Mouse (Mus musculus): ENCODE results near the gene Ctnnbl1. TPM values are rescaled to one million over a fixed set of nuclear protein-coding genes. Genes with fewer than 3 reads are reported as not detected.

The Ctnnbl1 gene
- total and polyA plus RNA-seq, 3 experiments = 6.7 to 10.7 (median 10.1) TPM

DNA sequence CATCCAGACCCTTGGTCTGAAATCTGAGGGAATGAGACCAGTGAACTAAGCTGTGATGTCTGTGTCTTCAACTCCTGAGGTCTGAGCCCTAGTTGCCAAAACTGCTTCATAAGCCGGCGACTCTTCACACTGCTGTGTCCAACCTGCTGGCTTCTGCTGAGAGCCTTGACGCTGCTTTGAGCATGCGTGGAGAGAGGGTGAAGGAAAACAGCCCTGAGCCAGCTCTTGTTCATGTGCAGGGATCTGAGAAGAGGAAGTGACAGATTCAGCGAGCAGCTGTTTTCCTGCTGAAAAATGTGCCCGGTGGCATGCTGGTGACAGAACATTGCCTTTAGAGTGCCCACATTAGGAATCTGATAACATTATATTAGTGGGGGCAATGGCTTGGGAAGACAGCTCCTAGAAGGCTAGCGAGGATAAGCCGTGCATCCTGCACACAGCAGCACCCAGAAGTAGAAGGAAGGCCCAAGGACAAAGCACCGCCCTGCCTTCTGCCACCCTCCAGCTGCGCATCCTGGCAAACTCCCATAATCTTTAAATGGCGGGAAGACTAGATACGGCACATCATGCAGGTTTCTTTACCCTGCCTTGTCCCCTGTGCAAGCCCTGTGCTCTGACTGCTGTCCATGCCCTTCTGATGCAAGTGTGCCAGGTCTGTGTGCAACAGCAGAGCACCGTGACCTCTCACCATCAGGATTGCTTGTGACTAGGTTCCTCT lies 101.2 kb downstream of the Ctnnbl1 start:
- intact Hi-C loops (cut with DNase I) = no loop called here
- WGBS = 92% methylated on average over 13 of the region's 13 CpGs
- Histone ChIP-seq H3K9ac (ENCODE audit: low read depth, low read length) (no peak overlapping the region), H3K4me1 (ENCODE audit: control insufficient read depth, insufficient read depth, low read length) (0 out of 2 replicates have a peak, but pooled peaks cover 2% of the 10 kb centered on the region), H3K27me3 (ENCODE audit: control insufficient read depth, insufficient read depth, low read length) (no peaks in the 10 kb centered on the region), H3K27ac (no peak overlapping the region), H3K4me3 (no peak overlapping the region), H3K79me2 (replicated peaks; ENCODE audit: control insufficient read depth, insufficient read depth, low read length) (no peaks in the 10 kb centered on the region), H3K36me3 (ENCODE audit: control insufficient read depth, insufficient read depth, low read length) (no peaks in the 10 kb centered on the region)
- peak in 1 of 2 experiments; percentile 46 for DNase-seq
- TF ChIP-seq POLR2A (IDR thresholded peaks at IDR 0.05; ENCODE audit: insufficient read depth, low read depth, low read length) (no peak), EP300 (IDR thresholded peaks at IDR 0.05; ENCODE audit: insufficient read depth, low read depth, low read length) (no peak), CTCF (IDR thresholded peaks at IDR 0.05) (no peak)

DNA sequence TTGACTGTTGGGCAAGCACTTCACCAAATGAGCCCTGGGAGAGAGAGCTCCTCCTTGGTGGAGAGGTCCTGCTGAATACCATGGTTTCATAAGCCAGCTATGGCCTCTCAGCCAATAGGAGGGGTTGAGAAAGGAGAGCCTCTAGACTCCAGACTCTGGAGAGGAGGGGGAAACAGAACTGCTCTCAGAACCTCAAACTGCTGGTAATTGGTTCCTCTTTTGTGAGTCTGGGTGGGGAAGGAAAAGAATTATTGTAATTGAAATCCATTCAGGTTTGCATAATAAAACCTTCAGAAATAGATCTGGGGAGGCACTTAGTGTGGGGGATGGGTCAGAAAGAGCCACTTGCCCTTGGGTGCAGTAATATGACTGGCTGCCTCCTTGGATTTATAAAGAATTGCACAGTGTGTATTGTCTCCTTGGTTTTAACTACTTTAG lies 103.5 kb downstream of the Ctnnbl1 start:
- Histone ChIP-seq H3K27me3 (ENCODE audit: control insufficient read depth, insufficient read depth, low read length) (no peaks in the 10 kb centered on the region), H3K4me3 (no peak overlapping the region), H3K36me3 (ENCODE audit: control insufficient read depth, insufficient read depth, low read length) (no peaks in the 10 kb centered on the region), H3K79me2 (replicated peaks; ENCODE audit: control insufficient read depth, insufficient read depth, low read length) (no peaks in the 10 kb centered on the region), H3K27ac (no peak overlapping the region), H3K4me1 (ENCODE audit: control insufficient read depth, insufficient read depth, low read length) (0 out of 2 replicates have a peak, but pooled peaks cover 2% of the 10 kb centered on the region), H3K9ac (ENCODE audit: low read depth, low read length) (no peak overlapping the region)
- TF ChIP-seq EP300 (IDR thresholded peaks at IDR 0.05; ENCODE audit: insufficient read depth, low read depth, low read length) (no peak), CTCF (IDR thresholded peaks at IDR 0.05) (no peak), POLR2A (IDR thresholded peaks at IDR 0.05; ENCODE audit: insufficient read depth, low read depth, low read length) (no peak)
- peak in 1 of 2 experiments; percentile 18 for DNase-seq
- intact Hi-C loops (cut with DNase I) = no loop called here

- Histone ChIP-seq H3K4me1 (ENCODE audit: control insufficient read depth, insufficient read depth, low read length) (0 out of 2 replicates have a peak, but pooled peaks cover 2% of the 10 kb centered on the region), H3K36me3 (ENCODE audit: control insufficient read depth, insufficient read depth, low read length) (no peaks in the 10 kb centered on the region), H3K9ac (ENCODE audit: low read depth, low read length) (no peak overlapping the region), H3K79me2 (replicated peaks; ENCODE audit: control insufficient read depth, insufficient read depth, low read length) (no peaks in the 10 kb centered on the region), H3K27ac (no peak overlapping the region), H3K4me3 (no peak overlapping the region), H3K27me3 (ENCODE audit: control insufficient read depth, insufficient read depth, low read length) (no peaks in the 10 kb centered on the region)
- 67% methylated on average over 6 of the region's 6 CpGs for WGBS
- TF ChIP-seq EP300 (IDR thresholded peaks at IDR 0.05; ENCODE audit: insufficient read depth, low read depth, low read length) (no peak), CTCF (IDR thresholded peaks at IDR 0.05) (no peak), POLR2A (IDR thresholded peaks at IDR 0.05; ENCODE audit: insufficient read depth, low read depth, low read length) (no peak)
- peak in 1 of 2 experiments; percentile 8 for DNase-seq
- intact Hi-C loops (cut with DNase I) = no loop called here
Observed at GRCm38 (mm10) chr2:157841121-157841520, 103.9 kb downstream of the Ctnnbl1 start.

GRCm38 (mm10) chr2:157844746-157845145 lies 107.5 kb downstream of the Ctnnbl1 start:
- Histone ChIP-seq H3K9ac (ENCODE audit: low read depth, low read length) (no peak overlapping the region), H3K4me1 (ENCODE audit: control insufficient read depth, insufficient read depth, low read length) (0 out of 2 replicates have a peak, but pooled peaks cover 2% of the 10 kb centered on the region), H3K27ac (no peak overlapping the region), H3K36me3 (ENCODE audit: control insufficient read depth, insufficient read depth, low read length) (no peaks in the 10 kb centered on the region), H3K27me3 (ENCODE audit: control insufficient read depth, insufficient read depth, low read length) (no peaks in the 10 kb centered on the region), H3K79me2 (replicated peaks; ENCODE audit: control insufficient read depth, insufficient read depth, low read length) (no peaks in the 10 kb centered on the region), H3K4me3 (no peak overlapping the region)
- intact Hi-C loops (cut with DNase I) = no loop called here
- TF ChIP-seq POLR2A (IDR thresholded peaks at IDR 0.05; ENCODE audit: insufficient read depth, low read depth, low read length) (no peak), EP300 (IDR thresholded peaks at IDR 0.05; ENCODE audit: insufficient read depth, low read depth, low read length) (no peak), CTCF (IDR thresholded peaks at IDR 0.05) (no peak)
- 90% methylated on average over 2 of the region's 2 CpGs for WGBS
- DNase-seq = peak in 1 of 2 experiments; percentile 6

- Histone ChIP-seq H3K36me3 (ENCODE audit: control insufficient read depth, insufficient read depth, low read length) (no peaks in the 10 kb centered on the region), H3K4me3 (no peak overlapping the region)
Observed at GRCm38 (mm10) chr2:157845831-157846230, 108.6 kb downstream of the Ctnnbl1 start.

GRCm38 (mm10) chr2:157853135-157853534 lies 115.9 kb downstream of the Ctnnbl1 start:
- H3K79me2 ChIP-seq (replicated peaks; ENCODE audit: control insufficient read depth, insufficient read depth, low read length) = no peaks in the 10 kb centered on the region
- no peak overlapping the region for H3K27ac ChIP-seq
- H3K27me3 ChIP-seq (ENCODE audit: control insufficient read depth, insufficient read depth, low read length) = no peaks in the 10 kb centered on the region
- no peaks in the 10 kb centered on the region for H3K36me3 ChIP-seq (ENCODE audit: control insufficient read depth, insufficient read depth, low read length)
- no peaks in the 10 kb centered on the region; the same call in none of the 2 replicates for H3K4me1 ChIP-seq (ENCODE audit: control insufficient read depth, insufficient read depth, low read length)
- no peak overlapping the region for H3K4me3 ChIP-seq
- H3K9ac ChIP-seq (ENCODE audit: low read depth, low read length) = no peak overlapping the region
- DNase-seq = peak in 1 of 2 experiments; percentile 7
- intact Hi-C loops (cut with DNase I) = no loop called here
- WGBS = 87% methylated on average over 3 of the region's 3 CpGs
- TF ChIP-seq EP300 (IDR thresholded peaks at IDR 0.05; ENCODE audit: insufficient read depth, low read depth, low read length) (no peak), POLR2A (IDR thresholded peaks at IDR 0.05; ENCODE audit: insufficient read depth, low read depth, low read length) (no peak), CTCF (IDR thresholded peaks at IDR 0.05) (no peak)

More at GRCm38 (mm10) chr2:157845831-157846230, 108.6 kb downstream of the Ctnnbl1 start:
- Histone ChIP-seq H3K4me1 (ENCODE audit: control insufficient read depth, insufficient read depth, low read length) (0 out of 2 replicates have a peak, but pooled peaks cover 2% of the 10 kb centered on the region), H3K9ac (ENCODE audit: low read depth, low read length) (no peak overlapping the region), H3K27me3 (ENCODE audit: control insufficient read depth, insufficient read depth, low read length) (no peaks in the 10 kb centered on the region), H3K27ac (no peak overlapping the region), H3K79me2 (replicated peaks; ENCODE audit: control insufficient read depth, insufficient read depth, low read length) (no peaks in the 10 kb centered on the region)
- 91% methylated on average over 5 of the region's 5 CpGs for WGBS
- no peak for DNase-seq
- intact Hi-C loops (cut with DNase I) = no loop called here
- TF ChIP-seq POLR2A (IDR thresholded peaks at IDR 0.05; ENCODE audit: insufficient read depth, low read depth, low read length) = no peak
- no peak for TF ChIP-seq EP300 (IDR thresholded peaks at IDR 0.05; ENCODE audit: insufficient read depth, low read depth, low read length)
- TF ChIP-seq CTCF (IDR thresholded peaks at IDR 0.05) = no peak

Measured in heart, adult 2 months (tissue).